Mouse (Mus musculus): ENCODE data around the gene Sppl2b. TPM values are rescaled to one million over a fixed set of nuclear protein-coding genes. Genes with fewer than 3 reads are reported as not detected.
A peak's percentile ranks its signal among the peaks of the same experiment; 100 is the strongest.
"Not testable (repeated sequence)": the region's sequence is repeated elsewhere in the genome, so short reads cannot be mapped to it uniquely, and the experiment has no call there.

Gene Sppl2b
- polyA plus RNA-seq, 1 experiment = 33.4 TPM

DNA sequence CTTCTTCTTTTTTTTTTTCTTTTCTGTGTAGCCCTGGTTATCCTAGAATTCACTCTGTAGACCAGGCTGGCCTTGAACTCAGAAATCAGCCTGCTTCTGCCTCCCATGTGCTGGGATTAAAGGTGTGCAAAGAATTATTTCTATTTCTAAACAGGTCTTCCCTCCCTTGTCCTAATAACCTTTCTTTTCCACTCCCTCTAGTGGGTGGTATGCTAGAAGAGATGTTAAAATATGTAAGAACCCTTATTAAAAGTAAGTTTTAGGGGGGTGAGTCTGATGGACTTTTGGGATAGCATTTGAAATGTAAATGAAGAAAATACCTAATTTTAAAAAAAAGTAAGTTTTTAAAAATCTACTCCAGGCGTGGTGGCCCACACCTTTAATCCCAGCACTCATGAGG is 31.8 kb upstream of the Sppl2b start:
- no peak for TF ChIP-seq GATA1 (IDR thresholded peaks at IDR 0.05; ENCODE audit: borderline replicate concordance, low read length)
- TF ChIP-seq FLI1 (IDR thresholded peaks at IDR 0.05; ENCODE audit: low read length) = no peak
- Histone ChIP-seq H3K27me3 (replicated peaks) (no peaks in the 10 kb centered on the region), H3K36me3 (replicated peaks; ENCODE audit: low read length) (peaks cover 10% of the 10 kb centered on the region), H3K9me3 (no peaks in the 10 kb centered on the region), H3K4me1 (peaks cover 57% of the 10 kb centered on the region), H3K4me3 (replicated peaks) (no peak overlapping the region)

DNA sequence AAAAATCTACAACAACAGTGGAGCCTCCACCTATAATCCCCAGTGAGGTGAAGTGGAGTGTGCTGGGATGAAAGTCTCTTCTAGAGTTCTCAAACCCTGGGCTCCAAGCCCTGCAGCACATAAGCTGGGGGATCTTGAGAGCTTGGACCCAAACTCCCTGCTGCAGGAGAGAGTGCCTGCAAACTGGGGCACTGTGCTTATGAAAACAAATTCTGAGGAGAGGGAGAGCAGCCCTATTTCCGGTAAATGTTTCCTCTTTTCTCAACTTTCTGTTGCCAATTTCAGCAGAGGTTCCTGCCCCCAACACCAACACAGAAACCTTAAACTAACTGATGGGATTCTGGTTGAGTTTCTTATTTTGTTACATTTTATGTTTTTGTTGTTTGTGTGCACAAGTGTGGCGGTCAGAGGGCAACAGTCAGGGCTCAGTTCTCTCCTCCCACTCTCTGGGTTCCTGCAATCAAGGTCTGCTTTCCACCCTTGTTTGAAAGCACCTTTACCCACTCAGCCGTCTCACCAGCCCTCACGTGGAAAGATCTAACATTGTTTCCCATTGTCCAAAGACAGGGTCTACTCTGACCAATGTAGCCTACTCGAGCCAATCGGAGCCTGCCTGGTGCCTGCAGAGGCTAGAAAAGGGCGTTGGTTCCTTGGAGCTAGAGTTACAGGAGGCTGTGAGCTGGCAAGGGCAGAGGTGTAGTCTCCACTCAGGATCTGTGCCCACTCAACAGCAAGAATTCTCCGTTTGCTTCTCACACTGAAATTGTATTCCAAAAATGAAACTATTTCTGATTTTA is 31.0 kb upstream of the Sppl2b start:
- peaks cover 54% of the 10 kb centered on the region for H3K4me1 ChIP-seq
- H3K27me3 ChIP-seq (replicated peaks) = no peaks in the 10 kb centered on the region
- peaks cover 15% of the 10 kb centered on the region for H3K36me3 ChIP-seq (replicated peaks; ENCODE audit: low read length)
- TF ChIP-seq FLI1 (IDR thresholded peaks at IDR 0.05; ENCODE audit: low read length) = no peak
- TF ChIP-seq GATA1 (IDR thresholded peaks at IDR 0.05; ENCODE audit: borderline replicate concordance, low read length) = no peak
- H3K4me3 ChIP-seq (replicated peaks) = peak overlapping the region; percentile 86
- no peaks in the 10 kb centered on the region for H3K9me3 ChIP-seq

DNA sequence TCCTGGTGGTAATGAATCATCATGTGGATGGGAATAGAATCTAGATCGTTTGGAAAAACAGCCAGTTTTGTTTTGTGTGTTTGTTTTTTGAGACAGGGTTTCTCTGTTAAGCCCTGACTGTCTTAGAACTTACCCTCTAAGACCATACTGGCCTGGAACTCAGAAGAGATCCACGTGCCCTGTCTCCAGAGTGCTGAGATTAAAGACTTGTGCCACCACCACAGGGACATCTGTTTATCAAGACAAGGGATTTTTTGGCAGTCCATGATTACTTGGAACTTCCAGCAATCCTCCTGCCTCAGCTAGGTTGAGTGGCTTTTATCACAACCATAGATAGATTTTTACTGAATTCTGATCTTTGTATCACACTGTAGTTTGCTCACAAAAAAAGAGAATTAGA is 30.2 kb upstream of the Sppl2b start:
- H3K4me1 ChIP-seq = peaks cover 55% of the 10 kb centered on the region
- peak overlapping the region; percentile 21 for H3K4me3 ChIP-seq (replicated peaks)
- H3K36me3 ChIP-seq (replicated peaks; ENCODE audit: low read length) = peaks cover 23% of the 10 kb centered on the region
- H3K27me3 ChIP-seq (replicated peaks) = no peaks in the 10 kb centered on the region
- no peaks in the 10 kb centered on the region for H3K9me3 ChIP-seq
- TF ChIP-seq GATA1 (IDR thresholded peaks at IDR 0.05; ENCODE audit: borderline replicate concordance, low read length) (no peak), FLI1 (IDR thresholded peaks at IDR 0.05; ENCODE audit: low read length) (no peak)

GRCm38 (mm10) chr10:80826151-80827062 is 28.7 kb upstream of the Sppl2b start, which contains the start of gene Oaz1:
TSS of gene Oaz1 (plus strand) at chr10:80826656.
- H3K4me3 ChIP-seq (replicated peaks) = peak within 1 kb of the TSS; percentile 93
- peaks cover 36% of the 10 kb centered on the region for H3K36me3 ChIP-seq (replicated peaks; ENCODE audit: low read length)
- H3K9me3 ChIP-seq = no peaks in the 10 kb centered on the region
- TF ChIP-seq FLI1 (IDR thresholded peaks at IDR 0.05; ENCODE audit: low read length) (no peak), GATA1 (IDR thresholded peaks at IDR 0.05; ENCODE audit: borderline replicate concordance, low read length) (no peak)
- peaks cover 71% of the 10 kb centered on the region for H3K4me1 ChIP-seq
- H3K27me3 ChIP-seq (replicated peaks) = no peaks in the 10 kb centered on the region

GRCm38 (mm10) chr10:80827063-80827869 is 27.8 kb upstream of the Sppl2b start:
- H3K9me3 ChIP-seq = no peaks in the 10 kb centered on the region
- peaks cover 36% of the 10 kb centered on the region for H3K36me3 ChIP-seq (replicated peaks; ENCODE audit: low read length)
- peak overlapping the region; percentile 93 for H3K4me3 ChIP-seq (replicated peaks)
- peaks cover under 1% of the 10 kb centered on the region for H3K27me3 ChIP-seq (replicated peaks)
- TF ChIP-seq GATA1 (IDR thresholded peaks at IDR 0.05; ENCODE audit: borderline replicate concordance, low read length) = no peak
- TF ChIP-seq FLI1 (IDR thresholded peaks at IDR 0.05; ENCODE audit: low read length) = no peak
- peaks cover 74% of the 10 kb centered on the region for H3K4me1 ChIP-seq

- Histone ChIP-seq H3K36me3 (replicated peaks; ENCODE audit: low read length) (peaks cover 36% of the 10 kb centered on the region), H3K4me1 (peaks cover 75% of the 10 kb centered on the region), H3K27me3 (replicated peaks) (peaks cover 4% of the 10 kb centered on the region), H3K9me3 (no peaks in the 10 kb centered on the region), H3K4me3 (replicated peaks) (peak overlapping the region; percentile 93)
- no peak for TF ChIP-seq GATA1 (IDR thresholded peaks at IDR 0.05; ENCODE audit: borderline replicate concordance, low read length)
- no peak for TF ChIP-seq FLI1 (IDR thresholded peaks at IDR 0.05; ENCODE audit: low read length)
These were observed 27.1 kb upstream of the Sppl2b start for GRCm38 (mm10) chr10:80827870-80828420.

GRCm38 (mm10) chr10:80828587-80828986 is 26.5 kb upstream of the Sppl2b start:
- Histone ChIP-seq H3K27me3 (replicated peaks) (peaks cover 11% of the 10 kb centered on the region), H3K36me3 (replicated peaks; ENCODE audit: low read length) (peaks cover 36% of the 10 kb centered on the region), H3K4me1 (peaks cover 75% of the 10 kb centered on the region), H3K4me3 (replicated peaks) (peak overlapping the region; percentile 72)
- H3K9me3 ChIP-seq = not testable (repeated sequence)

GRCm38 (mm10) chr10:80829359-80830278 is 25.5 kb upstream of the Sppl2b start:
- TF ChIP-seq FLI1 (IDR thresholded peaks at IDR 0.05; ENCODE audit: low read length) = no peak
- TF ChIP-seq GATA1 (IDR thresholded peaks at IDR 0.05; ENCODE audit: borderline replicate concordance, low read length) = no peak
- Histone ChIP-seq H3K9me3 (peaks cover 4% of the 10 kb centered on the region), H3K4me3 (replicated peaks) (peak overlapping the region; percentile 4), H3K36me3 (replicated peaks; ENCODE audit: low read length) (peaks cover 36% of the 10 kb centered on the region), H3K4me1 (peaks cover 70% of the 10 kb centered on the region), H3K27me3 (replicated peaks) (peaks cover 21% of the 10 kb centered on the region)
